Comparison of ENCODE assay signal across 8 mouse cellular contexts in genomic region chr5:37162871-37163781, GRCm38 (mm10).
DNase-seq lines count a peak whose midpoint lies in the region; ATAC-seq and TF ChIP-seq lines count a peak whose summit lies in the region.

No protein-coding gene starts in this region.

- H3K9ac ChIP-seq in hindbrain, embryonic 13.5 days, result peak overlapping the region; percentile 78

- no peak overlapping the region for H3K4me3 ChIP-seq in embryonic fibroblast, embryonic 13.5 days (ENCODE audit: insufficient read depth, low read length)
- H3K4me3 ChIP-seq in hindbrain, embryonic 13.5 days, result peak overlapping the region; percentile 50
- peak overlapping the region; percentile 44 for H3K4me3 ChIP-seq in small intestine, adult 2 months (ENCODE audit: low read depth, low read length)

- peak; percentile 91 for ATAC-seq in hindbrain, embryonic 13.5 days (ENCODE audit: low FRiP score)
- ATAC-seq in megakaryocyte-erythroid progenitor cell, adult 5-6 weeks (replicated peaks; ENCODE audit: low FRiP score, low TSS enrichment, poor library complexity, severe bottlenecking), result peak; percentile 67; the same call in 1 of the 2 replicates

- peak; percentile 63 for TF ChIP-seq CTCF in embryonic fibroblast, embryonic 13.5 days (IDR thresholded peaks at IDR 0.05; ENCODE audit: borderline replicate concordance, insufficient read depth, low read length)
- peak; percentile 59 for TF ChIP-seq CTCF in small intestine, adult 2 months (IDR thresholded peaks at IDR 0.05; ENCODE audit: extremely low read depth, insufficient read length, insufficient replicate concordance, low read depth, low read length)

- H3K27ac ChIP-seq in embryonic fibroblast, embryonic 13.5 days (ENCODE audit: insufficient read depth, low read length), result no peak overlapping the region
- peak overlapping the region; percentile 82 for H3K27ac ChIP-seq in hindbrain, embryonic 13.5 days
- H3K27ac ChIP-seq in small intestine, adult 2 months (ENCODE audit: insufficient read depth, low read depth, low read length), result no peak overlapping the region

- no peaks in the 10 kb centered on the region for H3K9me3 ChIP-seq in hindbrain, embryonic 13.5 days

- no peak for TF ChIP-seq POLR2A in embryonic fibroblast, embryonic 13.5 days (IDR thresholded peaks at IDR 0.05; ENCODE audit: low read depth, low read length)
- no peak for TF ChIP-seq POLR2A in small intestine, adult 2 months (IDR thresholded peaks at IDR 0.05; ENCODE audit: low read depth, low read length)

- H3K4me1 ChIP-seq in embryonic fibroblast, embryonic 13.5 days (ENCODE audit: control insufficient read depth, insufficient read depth, low read length), result no peaks in the 10 kb centered on the region
- H3K4me1 ChIP-seq in hindbrain, embryonic 13.5 days (replicated peaks), result peaks cover 21% of the 10 kb centered on the region
- H3K4me1 ChIP-seq in small intestine, adult 2 months (ENCODE audit: control insufficient read depth, insufficient read depth, insufficient read length, low read length), result peaks cover 3% of the 10 kb centered on the region

- 6% methylated on average over 73 of the region's 75 CpGs for WGBS in hindbrain, embryonic 13.5 days
- 9% methylated on average over 75 of the region's 75 CpGs for WGBS in small intestine, adult 2 months

- no peaks in the 10 kb centered on the region for H3K36me3 ChIP-seq in hindbrain, embryonic 13.5 days
- no peaks in the 10 kb centered on the region for H3K36me3 ChIP-seq in small intestine, adult 2 months (ENCODE audit: control insufficient read depth, insufficient read depth, low read length)

- peak; percentile 76 for DNase-seq in R1 (ENCODE audit: low read depth, low spot score)
- peak; percentile 94 for DNase-seq in brain, adult 2 months (ENCODE audit: low read depth, low spot score)
- DNase-seq in left cerebral cortex, adult 8-10 months (ENCODE audit: low spot score in 2 of 2), result peak; percentile 79 to 80
- DNase-seq in c-Kit-positive CD71-positive TER-119-positive erythroid progenitor cells, embryonic 14.5 days (ENCODE audit: low spot score), result no peak

- H3K4me2 ChIP-seq in hindbrain, embryonic 13.5 days, result peak overlapping the region; percentile 70

- peaks cover 69% of the 10 kb centered on the region for H3K27me3 ChIP-seq in hindbrain, embryonic 13.5 days
- H3K27me3 ChIP-seq in small intestine, adult 2 months (ENCODE audit: control insufficient read depth, insufficient read depth, low read length), result peaks cover 18% of the 10 kb centered on the region
